Mouse (Mus musculus) heart, embryonic 12.5 days (tissue): Measurements from ENCODE around the gene Epb41l2. TPM values are rescaled to one million over a fixed set of nuclear protein-coding genes. Genes with fewer than 3 reads are reported as not detected.

Experiments
- ATAC-seq: fragments of 200-750 bp; cut with Nextera tagmentation; 2 replicates; pipeline ENCODE4 v1.8.0; 2017; ENCODE audit warnings: moderate TSS enrichment, moderate library complexity; ENCODE audit not compliant: insufficient number of reproducible peaks, low FRiP score
- H3K27ac ChIP-seq: fragments of 300-500 bp; sonication (generic); 2 replicates; pipeline ENCODE4 v1.5.1; 2016; ENCODE audit warnings: mild to moderate bottlenecking, moderate library complexity; ENCODE audit not compliant: poor library complexity, severe bottlenecking
- H3K27me3 ChIP-seq: fragments of 300-500 bp; sonication (generic); replicated peaks from 2 replicates; pipeline ENCODE4 v1.6.1; 2016; ENCODE audit warnings: mild to moderate bottlenecking, moderate library complexity
- H3K36me3 ChIP-seq: fragments of 300-500 bp; sonication (generic); 2 replicates; pipeline ENCODE4 v1.6.1; 2016; ENCODE audit warnings: mild to moderate bottlenecking, moderate library complexity
- H3K4me1 ChIP-seq: fragments of 300-500 bp; sonication (generic); replicated peaks from 2 replicates; pipeline ENCODE4 v1.6.1; 2016; ENCODE audit warnings: mild to moderate bottlenecking
- H3K4me2 ChIP-seq: fragments of 300-500 bp; sonication (generic); 2 replicates; pipeline ENCODE4 v1.6.1; 2016; ENCODE audit warnings: mild to moderate bottlenecking, moderate library complexity
- H3K4me3 ChIP-seq: fragments of 300-500 bp; sonication (generic); 2 replicates; pipeline ENCODE4 v1.5.1; 2016; ENCODE audit warnings: mild to moderate bottlenecking
- H3K9ac ChIP-seq: fragments of 300-500 bp; sonication (generic); 2 replicates; pipeline ENCODE4 v1.6.1; 2016; ENCODE audit warnings: mild to moderate bottlenecking, moderate library complexity
- H3K9me3 ChIP-seq: fragments of 300-500 bp; sonication (generic); replicated peaks from 2 replicates; pipeline ENCODE4 v1.6.1; 2016; ENCODE audit warnings: mild to moderate bottlenecking, moderate library complexity
- WGBS: fragments of 180-500 bp; shearing (Covaris S2); methylation state at CpG from one replicate; pipeline ENCODE4 v1.1.7; 2016; 5-methylcytosine and 5-hydroxymethylcytosine counted together
- polyA plus RNA-seq: library from polyadenylated mRNA; unstranded; fragments of >200 nt; fragmentation: Nextera tagmentation; extraction: Ambion mirVana; gene quantifications from 2 replicates; pipeline ENCODE4 v1.2.1, GENCODE M21; 2016

Gene Epb41l2
- polyA plus RNA-seq, 1 experiment from 2014 or later: 61.4 TPM

DNA sequence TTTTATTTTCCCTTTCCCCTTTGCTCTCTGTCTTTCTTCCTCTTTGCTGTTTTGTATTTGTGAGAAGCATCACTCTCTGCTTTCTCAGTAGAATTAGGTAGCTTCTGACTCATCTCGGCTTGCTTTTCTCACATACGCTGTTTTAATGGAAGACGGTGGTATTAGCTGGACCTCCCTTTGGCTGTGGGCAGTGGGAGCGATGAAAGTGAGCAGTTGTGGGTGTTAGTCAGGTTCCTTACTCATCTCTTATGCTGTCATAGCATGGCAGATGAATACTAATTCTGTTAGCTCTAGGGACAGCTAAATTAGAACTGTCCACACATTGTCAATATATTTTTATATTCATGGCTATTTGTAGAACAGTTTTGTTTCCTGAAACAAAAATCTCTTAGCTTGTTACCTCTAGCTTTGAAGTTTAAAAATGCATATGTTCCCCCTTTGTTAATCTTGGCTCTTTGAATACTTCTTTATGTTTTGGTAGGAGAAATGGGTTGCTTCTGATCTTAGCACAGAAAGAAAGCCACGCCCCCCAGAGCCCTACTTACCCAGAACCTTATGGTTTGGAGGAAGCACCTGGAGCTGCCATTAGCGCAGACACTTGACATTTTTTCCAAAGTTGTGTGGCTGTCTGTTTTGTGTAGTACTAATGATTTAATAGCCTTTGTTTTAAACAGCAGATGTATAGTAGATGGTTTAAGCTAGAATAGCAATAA is 78.1 kb downstream of the Epb41l2 start:
- WGBS: 87% methylated on average over 6 of the region's 6 CpGs
- no peak for ATAC-seq
- H3K36me3 ChIP-seq: peaks cover 7% of the 10 kb centered on the region; the same call in 1 of the 2 replicates
- H3K27me3 ChIP-seq: no peaks in the 10 kb centered on the region
- peaks cover 34% of the 10 kb centered on the region for H3K4me1 ChIP-seq
- no peak overlapping the region for H3K4me3 ChIP-seq
- H3K9me3 ChIP-seq: no peaks in the 10 kb centered on the region
- no peak overlapping the region for H3K9ac ChIP-seq
- H3K27ac ChIP-seq: no peak overlapping the region
- no peak overlapping the region for H3K4me2 ChIP-seq

DNA sequence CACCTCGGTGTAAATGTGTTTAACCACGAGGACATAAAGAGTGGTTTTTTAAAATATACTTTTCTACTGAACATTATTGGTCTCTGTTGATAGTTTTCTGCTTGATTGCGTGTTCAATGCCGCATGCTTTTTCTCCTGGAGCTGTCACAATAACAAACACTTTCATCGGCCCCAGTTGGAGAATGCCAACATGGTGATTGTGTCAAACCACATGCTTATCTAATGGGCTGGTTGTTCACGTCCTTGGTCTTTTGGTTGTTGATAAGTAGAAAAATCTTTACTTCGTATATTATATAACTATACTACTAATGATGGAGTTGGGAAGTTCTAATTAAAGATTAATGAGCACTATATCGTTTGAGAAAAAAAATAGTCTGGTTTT is 78.7 kb downstream of the Epb41l2 start:
- no peak for ATAC-seq
- no peak overlapping the region for H3K4me3 ChIP-seq
- H3K36me3 ChIP-seq: peaks cover 7% of the 10 kb centered on the region; the same call in 1 of the 2 replicates
- no peak overlapping the region for H3K4me2 ChIP-seq
- WGBS: 71% methylated on average over 8 of the region's 8 CpGs
- no peak overlapping the region for H3K9ac ChIP-seq
- H3K9me3 ChIP-seq: no peaks in the 10 kb centered on the region
- H3K27me3 ChIP-seq: no peaks in the 10 kb centered on the region
- H3K27ac ChIP-seq: no peak overlapping the region
- peaks cover 30% of the 10 kb centered on the region for H3K4me1 ChIP-seq

DNA sequence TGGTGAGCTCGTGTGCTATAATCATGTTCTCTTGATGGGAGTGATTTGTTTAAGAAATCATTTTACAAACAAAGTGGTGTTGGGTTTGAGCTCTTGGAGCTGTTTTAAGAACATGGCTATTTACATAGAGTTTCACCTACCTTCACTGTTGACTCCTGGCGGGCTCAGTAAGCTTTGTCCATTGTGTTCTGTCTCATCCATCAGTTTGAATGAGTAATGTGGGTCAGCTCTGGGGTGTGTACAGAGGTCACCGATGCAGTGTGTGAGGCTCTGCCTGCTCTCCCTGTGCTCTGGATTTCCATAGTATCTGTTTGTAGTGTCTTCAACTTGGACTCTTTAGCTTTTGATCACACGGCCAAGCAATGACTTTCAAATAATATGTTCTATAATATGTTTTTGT is 79.6 kb downstream of the Epb41l2 start:
- peaks cover 27% of the 10 kb centered on the region for H3K4me1 ChIP-seq
- peaks cover 15% of the 10 kb centered on the region for H3K36me3 ChIP-seq
- no peak overlapping the region for H3K27ac ChIP-seq
- WGBS: 73% methylated on average over 4 of the region's 4 CpGs
- no peaks in the 10 kb centered on the region for H3K27me3 ChIP-seq
- H3K9me3 ChIP-seq: no peaks in the 10 kb centered on the region
- H3K4me3 ChIP-seq: no peak overlapping the region
- ATAC-seq: no peak
- H3K9ac ChIP-seq: no peak overlapping the region
- H3K4me2 ChIP-seq: no peak overlapping the region

DNA sequence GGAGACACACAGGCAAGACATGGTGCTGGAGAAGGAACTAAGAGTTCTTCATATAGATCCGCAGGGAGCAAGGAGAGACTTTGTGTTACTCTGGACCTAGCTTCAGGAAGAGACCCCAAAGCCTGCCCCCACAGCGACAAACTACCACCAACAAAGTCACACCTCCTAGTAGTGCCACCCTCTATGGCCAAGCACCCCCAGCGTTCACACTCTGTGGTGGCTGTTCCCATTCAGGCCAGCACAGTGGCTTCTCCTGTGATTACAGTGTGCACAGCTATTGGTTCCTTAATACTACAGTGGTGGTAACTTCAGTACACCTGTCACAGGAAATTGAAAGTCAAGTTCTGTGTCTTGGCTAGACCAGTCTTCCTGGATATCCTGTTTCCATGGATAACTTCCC is 80.3 kb downstream of the Epb41l2 start:
- Histone ChIP-seq H3K4me3 (no peak overlapping the region), H3K27me3 (no peaks in the 10 kb centered on the region), H3K27ac (no peak overlapping the region), H3K36me3 (peaks cover 21% of the 10 kb centered on the region), H3K4me1 (peaks cover 21% of the 10 kb centered on the region), H3K9ac (no peak overlapping the region), H3K9me3 (no peaks in the 10 kb centered on the region), H3K4me2 (no peak overlapping the region)
- no peak for ATAC-seq
- WGBS: 84% methylated on average over 3 of the region's 3 CpGs

DNA sequence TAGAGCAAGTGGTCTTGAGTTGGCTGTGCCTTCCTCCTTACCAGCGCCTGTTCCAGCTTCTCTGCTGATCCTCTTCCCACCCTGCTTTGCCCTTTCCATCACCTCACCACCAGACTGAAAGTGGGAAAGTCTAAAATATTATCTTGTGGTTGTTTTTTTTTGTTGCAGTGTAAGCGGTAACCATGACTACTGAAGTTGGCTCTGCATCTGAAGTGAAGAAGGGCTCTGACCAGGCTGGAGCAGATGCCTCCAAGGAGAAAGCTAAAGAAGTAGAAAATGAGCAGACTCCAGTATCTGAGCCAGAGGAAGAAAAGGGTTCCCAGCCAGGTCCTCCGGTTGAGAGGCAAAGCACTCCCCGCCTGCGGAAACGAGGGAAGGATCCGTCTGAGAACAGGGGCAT is 81.8 kb downstream of the Epb41l2 start:
- Histone ChIP-seq H3K9me3 (no peaks in the 10 kb centered on the region), H3K27me3 (no peaks in the 10 kb centered on the region), H3K36me3 (peaks cover 24% of the 10 kb centered on the region), H3K27ac (no peak overlapping the region), H3K4me1 (peaks cover 17% of the 10 kb centered on the region), H3K4me3 (no peak overlapping the region), H3K4me2 (no peak overlapping the region), H3K9ac (no peak overlapping the region)
- ATAC-seq: 0 out of 2 replicates have a peak, but pooled peaks have one; percentile 29
- 72% methylated on average over 7 of the region's 7 CpGs for WGBS

DNA sequence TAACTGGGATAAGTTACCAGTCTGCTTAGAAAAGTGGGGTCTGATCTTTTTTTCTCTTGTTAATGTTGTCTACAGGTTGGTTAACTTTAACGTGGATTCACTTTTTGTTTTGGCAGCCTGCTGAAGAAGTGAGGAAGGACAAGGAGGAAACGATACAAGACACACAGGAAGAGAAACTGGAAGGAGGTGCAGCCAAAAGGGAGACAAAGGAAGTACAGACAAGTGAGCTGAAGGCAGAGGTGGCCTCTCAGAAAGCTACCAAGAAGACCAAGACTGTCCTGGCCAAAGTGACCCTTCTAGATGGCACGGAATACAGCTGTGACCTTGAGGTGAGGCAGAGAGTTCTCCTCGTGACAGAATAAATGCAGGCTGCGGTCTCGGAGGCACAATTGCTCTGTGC is 84.0 kb downstream of the Epb41l2 start:
- H3K4me2 ChIP-seq: no peak overlapping the region
- WGBS: 69% methylated on average over 6 of the region's 6 CpGs
- no peak for ATAC-seq
- no peaks in the 10 kb centered on the region for H3K27me3 ChIP-seq
- H3K9me3 ChIP-seq: no peaks in the 10 kb centered on the region
- peaks cover 29% of the 10 kb centered on the region for H3K4me1 ChIP-seq
- no peak overlapping the region for H3K4me3 ChIP-seq
- no peak overlapping the region for H3K27ac ChIP-seq
- no peak overlapping the region for H3K9ac ChIP-seq
- peaks cover 24% of the 10 kb centered on the region for H3K36me3 ChIP-seq

DNA sequence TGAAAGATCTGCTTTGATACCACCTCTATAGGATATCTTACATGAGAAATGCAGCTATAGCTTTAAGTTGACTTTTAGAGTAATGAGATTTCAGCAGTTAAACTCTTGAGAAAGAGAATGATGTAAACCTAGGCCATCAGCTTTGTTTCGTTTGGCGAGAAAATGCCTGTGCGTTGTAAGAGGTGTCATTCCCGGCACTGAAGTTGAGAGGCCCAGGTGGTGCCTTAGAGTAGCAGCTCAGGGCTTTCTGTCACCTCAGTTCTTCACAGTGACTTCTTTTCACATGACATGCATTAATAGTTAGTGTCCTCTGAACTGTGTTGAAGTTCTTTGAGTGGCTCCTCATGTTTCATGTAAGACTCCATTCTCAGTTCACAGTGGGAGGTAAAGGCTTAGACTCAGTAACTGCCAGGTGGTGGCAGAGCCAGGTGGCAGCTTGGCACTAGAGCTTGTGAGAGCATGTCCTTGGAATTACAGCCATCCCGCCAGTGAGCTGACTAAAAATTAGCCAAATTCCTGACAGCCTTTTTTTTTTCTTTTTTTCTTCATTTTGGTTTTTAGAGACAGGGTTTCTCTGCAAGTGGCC is 84.7 kb downstream of the Epb41l2 start:
- H3K4me2 ChIP-seq: no peak overlapping the region
- no peak overlapping the region for H3K27ac ChIP-seq
- no peaks in the 10 kb centered on the region for H3K9me3 ChIP-seq
- 76% methylated on average over 5 of the region's 5 CpGs for WGBS
- no peaks in the 10 kb centered on the region for H3K27me3 ChIP-seq
- no peak overlapping the region for H3K4me3 ChIP-seq
- no peak for ATAC-seq
- peaks cover 34% of the 10 kb centered on the region for H3K4me1 ChIP-seq
- peaks cover 24% of the 10 kb centered on the region for H3K36me3 ChIP-seq
- no peak overlapping the region for H3K9ac ChIP-seq

DNA sequence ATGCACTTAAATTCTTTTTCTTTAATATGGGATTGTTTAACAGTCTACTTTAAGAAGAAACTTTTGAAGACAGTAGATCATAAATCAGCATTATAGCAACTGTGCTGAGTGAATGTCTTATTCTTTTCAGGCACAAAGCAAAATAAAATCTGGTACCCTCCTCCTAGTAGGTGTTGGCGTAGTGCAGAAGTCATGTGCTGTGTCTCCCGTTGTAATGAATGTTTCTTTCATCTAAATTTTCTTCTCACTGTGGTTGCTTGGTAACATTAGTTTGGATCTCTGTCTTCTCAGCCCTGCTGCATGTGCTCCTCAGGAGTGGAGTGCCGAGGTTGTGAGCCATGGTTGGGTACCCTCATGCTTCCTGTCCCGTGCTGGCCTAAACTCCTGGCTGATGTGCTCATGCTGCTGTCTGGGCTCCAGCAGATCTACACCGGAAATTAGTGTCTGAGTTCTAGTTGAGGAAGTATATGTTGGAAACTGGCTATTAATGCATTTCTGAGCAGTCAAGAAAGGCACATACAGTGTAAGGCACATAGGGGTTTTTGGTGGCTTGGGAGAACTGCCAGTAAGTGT is 87.4 kb downstream of the Epb41l2 start:
- Histone ChIP-seq H3K27ac (peak overlapping the region; percentile 63), H3K9me3 (no peaks in the 10 kb centered on the region), H3K4me1 (peaks cover 36% of the 10 kb centered on the region), H3K27me3 (no peaks in the 10 kb centered on the region), H3K4me3 (no peak overlapping the region), H3K36me3 (peaks cover 19% of the 10 kb centered on the region), H3K4me2 (no peak overlapping the region), H3K9ac (no peak overlapping the region)
- 54% methylated on average over 5 of the region's 5 CpGs for WGBS
- peak; percentile 66; the same call in 1 of the 2 replicates for ATAC-seq

DNA sequence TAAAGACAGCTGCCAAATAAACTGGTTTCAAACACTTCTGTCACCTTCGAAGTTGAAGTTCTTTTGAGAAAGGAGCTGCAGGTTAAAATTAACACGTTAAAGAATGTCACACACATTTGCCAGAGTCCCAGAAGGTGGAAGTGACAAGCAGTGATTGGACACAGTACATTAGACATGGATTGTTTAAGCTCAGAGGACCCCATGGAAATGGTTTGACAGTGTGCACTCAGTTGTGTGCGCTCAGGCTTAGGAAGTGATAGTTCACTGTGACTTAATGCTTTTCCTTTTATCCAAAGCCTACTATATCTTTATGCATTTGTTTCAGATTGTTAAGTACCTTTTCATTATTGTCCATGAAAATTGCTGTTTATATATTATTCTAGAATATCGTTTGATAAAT is 89.1 kb downstream of the Epb41l2 start:
- no peak for ATAC-seq
- WGBS: 53% methylated on average over 4 of the region's 4 CpGs

DNA sequence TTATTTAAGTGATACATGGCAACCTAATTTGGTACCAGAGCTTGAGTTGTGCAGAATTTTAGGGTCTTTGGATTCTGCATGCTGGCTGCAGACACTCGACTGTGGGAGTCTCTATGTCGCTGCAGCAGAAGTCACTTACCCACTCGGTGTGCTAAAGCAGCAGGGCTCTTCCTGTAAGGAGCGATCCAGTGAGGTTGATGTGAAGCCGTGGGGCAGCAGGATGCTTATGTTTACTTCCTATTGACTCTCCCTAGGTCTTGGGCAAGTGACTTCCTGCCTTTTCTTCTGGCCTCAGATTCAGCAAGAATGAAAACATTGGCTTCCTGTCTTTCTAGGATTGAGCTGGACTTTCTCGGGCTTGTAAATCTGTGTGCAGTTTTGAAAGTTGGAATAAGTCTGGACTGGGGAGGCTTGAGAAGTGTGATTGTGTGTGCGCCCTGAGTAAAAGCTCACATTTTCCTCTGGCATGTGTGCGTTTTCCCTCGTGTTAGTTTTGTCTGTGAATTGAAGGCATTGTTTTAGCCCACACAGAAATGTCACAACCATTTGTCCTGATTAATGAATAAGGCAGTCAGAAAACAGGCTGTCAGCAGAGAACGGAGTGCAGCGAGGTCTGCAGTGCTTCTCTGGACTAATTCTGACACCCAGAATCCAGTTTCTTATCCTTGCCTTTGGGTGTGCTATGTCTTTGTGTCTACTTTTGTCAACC is 89.9 kb downstream of the Epb41l2 start:
- H3K9me3 ChIP-seq: no peaks in the 10 kb centered on the region
- H3K9ac ChIP-seq: no peak overlapping the region
- peak overlapping the region; percentile 92 for H3K27ac ChIP-seq
- H3K36me3 ChIP-seq: peaks cover 14% of the 10 kb centered on the region
- WGBS: 39% methylated on average over 11 of the region's 11 CpGs
- peaks cover 32% of the 10 kb centered on the region for H3K4me1 ChIP-seq
- peak overlapping the region; percentile 43 for H3K4me2 ChIP-seq
- 0 out of 2 replicates have a peak, but pooled peaks have one; percentile 62 for ATAC-seq
- H3K4me3 ChIP-seq: no peak overlapping the region
- H3K27me3 ChIP-seq: no peaks in the 10 kb centered on the region

More for the DNA sequence above, 89.1 kb downstream of the Epb41l2 start:
- H3K36me3 ChIP-seq: peaks cover 14% of the 10 kb centered on the region
- H3K27ac ChIP-seq: peak overlapping the region; percentile 64; the same call in 1 of the 2 replicates
- H3K9me3 ChIP-seq: no peaks in the 10 kb centered on the region
- H3K4me2 ChIP-seq: no peak overlapping the region
- no peaks in the 10 kb centered on the region for H3K27me3 ChIP-seq
- peaks cover 34% of the 10 kb centered on the region for H3K4me1 ChIP-seq
- H3K4me3 ChIP-seq: no peak overlapping the region
- H3K9ac ChIP-seq: no peak overlapping the region

DNA sequence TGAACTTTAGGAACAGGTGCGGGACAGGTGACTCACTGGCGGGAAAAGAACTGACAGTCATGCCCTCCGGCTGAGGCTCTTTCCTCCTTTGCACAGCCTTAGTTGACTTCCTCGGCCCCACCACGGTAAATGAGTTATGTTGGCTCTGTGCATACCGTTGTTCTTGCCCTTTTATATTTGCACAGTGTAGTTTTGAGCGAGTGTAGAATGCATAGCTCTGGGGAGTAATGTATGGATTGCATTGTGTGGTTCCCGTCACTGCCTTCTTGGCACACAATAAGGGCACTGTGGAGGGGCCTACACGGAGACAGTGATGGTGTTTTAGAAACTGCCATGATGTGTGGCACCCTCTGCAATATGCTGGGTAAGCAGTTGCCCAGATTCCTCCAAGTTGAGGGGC is 93.6 kb downstream of the Epb41l2 start:
- no peaks in the 10 kb centered on the region for H3K27me3 ChIP-seq
- no peak overlapping the region for H3K9ac ChIP-seq
- peaks cover 9% of the 10 kb centered on the region; the same call in 1 of the 2 replicates for H3K36me3 ChIP-seq
- peaks cover 26% of the 10 kb centered on the region for H3K4me1 ChIP-seq
- no peak overlapping the region for H3K27ac ChIP-seq
- H3K4me2 ChIP-seq: no peak overlapping the region
- ATAC-seq: no peak
- 84% methylated on average over 9 of the region's 9 CpGs for WGBS
- no peaks in the 10 kb centered on the region for H3K9me3 ChIP-seq
- H3K4me3 ChIP-seq: no peak overlapping the region
